Mouse (Mus musculus): ENCODE results near the gene 2210011C24Rik. TPM values are rescaled to one million over a fixed set of nuclear protein-coding genes. Genes with fewer than 3 reads are reported as not detected.

Gene 2210011C24Rik
- polyA plus RNA-seq, 1 experiment from 2014 or later, result not detected

GRCm38 (mm10) chr8:84042066-84042947, 30.3 kb upstream of the 2210011C24Rik start, which contains the start of gene Il27ra:
Gene Il27ra (minus strand): TSS chr8:84042589.
- H3K27me3 ChIP-seq (replicated peaks), result peaks cover 51% of the 10 kb centered on the region
- WGBS, result 3% methylated on average over 40 of the region's 40 CpGs
- ATAC-seq (ENCODE audit: insufficient number of reproducible peaks, low FRiP score), result peak; percentile 74
- H3K9me3 ChIP-seq (replicated peaks), result 0 out of 2 replicates have a peak, but pooled peaks cover 3% of the 10 kb centered on the region
- H3K4me1 ChIP-seq (replicated peaks), result peaks cover 22% of the 10 kb centered on the region
- peak within 1 kb of the TSS; percentile 54 for H3K4me3 ChIP-seq
- peak within 1 kb of the TSS; percentile 70 for H3K9ac ChIP-seq
- peak within 1 kb of the TSS; percentile 83 for H3K4me2 ChIP-seq
- no peaks in the 10 kb centered on the region for H3K36me3 ChIP-seq
- no peak within 1 kb of the TSS for H3K27ac ChIP-seq (ENCODE audit: poor library complexity, severe bottlenecking)

GRCm38 (mm10) chr8:84039050-84039449, 27.1 kb upstream of the 2210011C24Rik start:
- no peak overlapping the region for H3K27ac ChIP-seq (ENCODE audit: poor library complexity, severe bottlenecking)
- no peaks in the 10 kb centered on the region for H3K36me3 ChIP-seq
- H3K4me3 ChIP-seq, result no peak overlapping the region
- peaks cover 40% of the 10 kb centered on the region for H3K27me3 ChIP-seq (replicated peaks)
- ATAC-seq (ENCODE audit: insufficient number of reproducible peaks, low FRiP score), result no peak
- 6% methylated on average over 5 of the region's 5 CpGs for WGBS
- H3K9ac ChIP-seq, result no peak overlapping the region
- H3K4me2 ChIP-seq, result no peak overlapping the region
- peaks cover 14% of the 10 kb centered on the region for H3K4me1 ChIP-seq (replicated peaks)
- no peaks in the 10 kb centered on the region for H3K9me3 ChIP-seq (replicated peaks)

- 70% methylated on average over 5 of the region's 5 CpGs for WGBS
- no peaks in the 10 kb centered on the region for H3K36me3 ChIP-seq
- ATAC-seq (ENCODE audit: insufficient number of reproducible peaks, low FRiP score), result no peak
- no peak overlapping the region for H3K4me3 ChIP-seq
- H3K27me3 ChIP-seq (replicated peaks), result peaks cover 30% of the 10 kb centered on the region
- H3K27ac ChIP-seq (ENCODE audit: poor library complexity, severe bottlenecking), result no peak overlapping the region
- H3K9ac ChIP-seq, result no peak overlapping the region
- H3K4me2 ChIP-seq, result no peak overlapping the region
- H3K9me3 ChIP-seq (replicated peaks), result no peaks in the 10 kb centered on the region
- peaks cover 10% of the 10 kb centered on the region for H3K4me1 ChIP-seq (replicated peaks)
Measured at GRCm38 (mm10) chr8:84038015-84038414, 26.0 kb upstream of the 2210011C24Rik start.

- Histone ChIP-seq H3K9ac (no peak overlapping the region), H3K27me3 (replicated peaks) (peaks cover 30% of the 10 kb centered on the region), H3K4me3 (no peak overlapping the region), H3K4me1 (replicated peaks) (no peaks in the 10 kb centered on the region), H3K27ac (ENCODE audit: poor library complexity, severe bottlenecking) (no peak overlapping the region), H3K4me2 (no peak overlapping the region), H3K36me3 (peaks cover 9% of the 10 kb centered on the region; the same call in 1 of the 2 replicates), H3K9me3 (replicated peaks) (no peaks in the 10 kb centered on the region)
- WGBS, result 78% methylated on average over 4 of the region's 4 CpGs
- no peak for ATAC-seq (ENCODE audit: insufficient number of reproducible peaks, low FRiP score)
Measured at GRCm38 (mm10) chr8:84032777-84033176, 20.8 kb upstream of the 2210011C24Rik start.

- Histone ChIP-seq H3K4me2 (no peak overlapping the region), H3K4me3 (no peak overlapping the region), H3K4me1 (replicated peaks) (peaks cover 10% of the 10 kb centered on the region), H3K27me3 (replicated peaks) (peaks cover 51% of the 10 kb centered on the region), H3K36me3 (peaks cover 9% of the 10 kb centered on the region; the same call in 1 of the 2 replicates), H3K9me3 (replicated peaks) (no peaks in the 10 kb centered on the region), H3K27ac (ENCODE audit: poor library complexity, severe bottlenecking) (no peak overlapping the region), H3K9ac (no peak overlapping the region)
- no peak for ATAC-seq (ENCODE audit: insufficient number of reproducible peaks, low FRiP score)
- 78% methylated on average over 5 of the region's 5 CpGs for WGBS
Measured at GRCm38 (mm10) chr8:84029272-84029671, 17.3 kb upstream of the 2210011C24Rik start.

- H3K27ac ChIP-seq (ENCODE audit: poor library complexity, severe bottlenecking), result no peak overlapping the region
- H3K9ac ChIP-seq, result no peak overlapping the region
Measured at GRCm38 (mm10) chr8:84027449-84027848, 15.5 kb upstream of the 2210011C24Rik start.

GRCm38 (mm10) chr8:84025863-84026262, 13.9 kb upstream of the 2210011C24Rik start:
- peak; percentile 64 for ATAC-seq (ENCODE audit: insufficient number of reproducible peaks, low FRiP score)
- Histone ChIP-seq H3K9ac (peak overlapping the region; percentile 45), H3K9me3 (replicated peaks) (no peaks in the 10 kb centered on the region), H3K27ac (ENCODE audit: poor library complexity, severe bottlenecking) (no peak overlapping the region), H3K4me2 (peak overlapping the region; percentile 76), H3K27me3 (replicated peaks) (peaks cover 57% of the 10 kb centered on the region), H3K4me1 (replicated peaks) (peaks cover 41% of the 10 kb centered on the region), H3K36me3 (peaks cover 4% of the 10 kb centered on the region; the same call in 1 of the 2 replicates), H3K4me3 (peak overlapping the region; percentile 44)
- under 1% methylated on average over 40 of the region's 41 CpGs for WGBS

More at GRCm38 (mm10) chr8:84027449-84027848, 15.5 kb upstream of the 2210011C24Rik start:
- Histone ChIP-seq H3K9me3 (replicated peaks) (no peaks in the 10 kb centered on the region), H3K4me1 (replicated peaks) (peaks cover 28% of the 10 kb centered on the region), H3K27me3 (replicated peaks) (peaks cover 53% of the 10 kb centered on the region), H3K4me3 (no peak overlapping the region), H3K4me2 (no peak overlapping the region), H3K36me3 (peaks cover 9% of the 10 kb centered on the region; the same call in 1 of the 2 replicates)
- WGBS, result 14% methylated on average over 10 of the region's 10 CpGs
- no peak for ATAC-seq (ENCODE audit: insufficient number of reproducible peaks, low FRiP score)

GRCm38 (mm10) chr8:84024171-84024570, 12.2 kb upstream of the 2210011C24Rik start:
- ATAC-seq (ENCODE audit: insufficient number of reproducible peaks, low FRiP score), result no peak
- no peak overlapping the region for H3K27ac ChIP-seq (ENCODE audit: poor library complexity, severe bottlenecking)
- no peak overlapping the region for H3K9ac ChIP-seq
- H3K27me3 ChIP-seq (replicated peaks), result peaks cover 63% of the 10 kb centered on the region
- 14% methylated on average over 10 of the region's 10 CpGs for WGBS
- no peak overlapping the region for H3K4me2 ChIP-seq
- H3K9me3 ChIP-seq (replicated peaks), result no peaks in the 10 kb centered on the region
- H3K36me3 ChIP-seq, result no peaks in the 10 kb centered on the region
- H3K4me3 ChIP-seq, result no peak overlapping the region
- peaks cover 41% of the 10 kb centered on the region for H3K4me1 ChIP-seq (replicated peaks)

- WGBS, result 41% methylated on average over 1 of the region's 1 CpGs
- no peak for ATAC-seq (ENCODE audit: insufficient number of reproducible peaks, low FRiP score)
- Histone ChIP-seq H3K4me1 (replicated peaks) (peaks cover 41% of the 10 kb centered on the region), H3K9ac (no peak overlapping the region), H3K9me3 (replicated peaks) (no peaks in the 10 kb centered on the region), H3K27ac (ENCODE audit: poor library complexity, severe bottlenecking) (peak overlapping the region; percentile 66), H3K27me3 (replicated peaks) (peaks cover 57% of the 10 kb centered on the region), H3K36me3 (no peaks in the 10 kb centered on the region), H3K4me3 (no peak overlapping the region), H3K4me2 (peak overlapping the region; percentile 35)
Measured at GRCm38 (mm10) chr8:84023631-84024030, 11.7 kb upstream of the 2210011C24Rik start.

GRCm38 (mm10) chr8:84023085-84023484, 11.1 kb upstream of the 2210011C24Rik start:
- H3K4me1 ChIP-seq (replicated peaks), result peaks cover 41% of the 10 kb centered on the region
- no peaks in the 10 kb centered on the region for H3K9me3 ChIP-seq (replicated peaks)
- H3K27ac ChIP-seq (ENCODE audit: poor library complexity, severe bottlenecking), result peak overlapping the region; percentile 66
- WGBS, result 6% methylated on average over 5 of the region's 5 CpGs
- no peak overlapping the region for H3K4me3 ChIP-seq
- H3K36me3 ChIP-seq, result no peaks in the 10 kb centered on the region
- peak overlapping the region; percentile 35 for H3K4me2 ChIP-seq
- no peak overlapping the region for H3K9ac ChIP-seq
- ATAC-seq (ENCODE audit: insufficient number of reproducible peaks, low FRiP score), result peak; percentile 52
- peaks cover 56% of the 10 kb centered on the region for H3K27me3 ChIP-seq (replicated peaks)

- no peak overlapping the region for H3K27ac ChIP-seq (ENCODE audit: poor library complexity, severe bottlenecking)
- WGBS, result 45% methylated on average over 12 of the region's 12 CpGs
Measured at GRCm38 (mm10) chr8:84021569-84021968, 9.6 kb upstream of the 2210011C24Rik start.

More at GRCm38 (mm10) chr8:84021569-84021968, 9.6 kb upstream of the 2210011C24Rik start:
- Histone ChIP-seq H3K4me1 (replicated peaks) (peaks cover 41% of the 10 kb centered on the region), H3K4me3 (no peak overlapping the region), H3K4me2 (peak overlapping the region; percentile 6; the same call in 1 of the 2 replicates), H3K36me3 (no peaks in the 10 kb centered on the region), H3K9ac (no peak overlapping the region), H3K9me3 (replicated peaks) (no peaks in the 10 kb centered on the region), H3K27me3 (replicated peaks) (peaks cover 48% of the 10 kb centered on the region)
- ATAC-seq (ENCODE audit: insufficient number of reproducible peaks, low FRiP score), result no peak
